Mouse (Mus musculus): ENCODE measurements at regions not wholly inside any gene's neighbourhood (a gene's known extent, or its start where the extent isn't known, plus 50 kb on each side); places are given as distances from the start of the nearest gene placed in this dataset.

DNA sequence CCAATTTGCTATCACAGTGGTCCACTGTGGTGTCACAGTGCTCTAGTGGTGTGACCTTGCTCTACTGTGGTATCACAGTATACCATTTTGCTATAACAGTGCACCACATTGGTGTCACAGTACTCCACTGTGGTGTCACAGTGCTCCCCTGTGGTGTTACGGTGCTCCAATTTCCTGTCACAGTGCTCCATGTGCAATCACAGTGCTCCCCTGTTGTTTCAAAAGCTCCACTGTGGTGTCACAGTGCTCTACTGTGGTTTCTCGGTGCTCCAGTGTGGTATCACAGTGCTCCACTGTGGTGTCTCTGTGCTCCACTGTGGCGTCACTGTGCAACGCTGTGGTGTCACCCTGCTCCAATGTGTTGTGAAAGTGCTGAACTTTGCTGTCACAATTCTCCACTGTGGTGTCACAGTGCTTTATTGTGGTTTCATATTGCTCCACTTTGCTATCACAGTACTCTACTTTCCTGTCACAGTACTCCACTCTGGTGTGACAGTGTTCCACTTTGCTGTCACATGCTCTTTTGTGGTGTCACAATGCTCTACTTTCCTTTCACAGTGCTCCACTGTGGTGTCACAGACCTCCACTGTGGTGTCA, 76.8 kb upstream of the Trpm1 start:
- no peak for DNase-seq (ENCODE audit: extremely low read depth, low read depth, low spot score)
- H3K9ac ChIP-seq (ENCODE audit: low read depth, low read length): no peak overlapping the region
- no peak for TF ChIP-seq POLR2A (IDR thresholded peaks at IDR 0.05; ENCODE audit: extremely low read depth, insufficient read depth, low read length)
- no peak for TF ChIP-seq CTCF (IDR thresholded peaks at IDR 0.05; ENCODE audit: low read depth, low read length)
- WGBS: 86% methylated on average over 4 of the region's 4 CpGs
- H3K79me2 ChIP-seq (ENCODE audit: control insufficient read depth, insufficient read depth, low read length): no peaks in the 10 kb centered on the region
- no peak overlapping the region for H3K4me3 ChIP-seq (ENCODE audit: insufficient read depth, low read depth, low read length)
- no peak overlapping the region for H3K27ac ChIP-seq (replicated peaks; ENCODE audit: insufficient read depth, low read depth, low read length)
- no peaks in the 10 kb centered on the region for H3K4me1 ChIP-seq (ENCODE audit: control insufficient read depth, insufficient read depth, low read length)
- no peaks in the 10 kb centered on the region for H3K27me3 ChIP-seq (ENCODE audit: control insufficient read depth, insufficient read depth, low read length)
- H3K36me3 ChIP-seq (ENCODE audit: control insufficient read depth, insufficient read depth, low read length): no peaks in the 10 kb centered on the region

DNA sequence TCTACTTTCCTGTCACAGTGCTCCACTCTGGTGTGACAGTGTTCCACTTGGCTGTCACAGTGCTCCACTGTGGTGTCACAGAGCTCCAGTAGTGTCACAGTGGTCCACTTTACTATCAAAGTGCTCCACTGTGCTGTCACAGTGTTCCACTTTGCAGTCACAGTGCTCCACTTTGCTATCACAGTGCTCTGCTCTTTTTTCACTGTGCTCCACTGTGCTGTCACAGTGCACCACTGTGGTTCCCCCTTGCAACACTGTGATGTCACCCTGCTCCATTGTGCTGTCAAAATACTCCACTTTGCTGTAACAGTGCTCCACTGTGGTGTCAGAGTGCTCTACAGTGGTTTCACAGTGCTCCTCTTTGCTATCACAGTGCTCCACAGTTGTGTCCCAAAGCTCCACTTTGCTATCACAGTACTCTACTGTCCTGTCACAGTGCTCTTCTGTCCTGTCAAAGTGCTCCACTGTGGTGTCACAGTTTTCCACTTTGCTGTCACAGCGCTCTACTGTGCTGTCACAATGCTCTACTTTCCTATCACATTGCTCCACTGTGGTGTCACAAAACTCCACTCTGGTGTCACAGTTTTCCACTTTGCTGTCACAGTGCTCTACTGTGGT, 77.8 kb upstream of the Trpm1 start:
- no peaks in the 10 kb centered on the region for H3K79me2 ChIP-seq (ENCODE audit: control insufficient read depth, insufficient read depth, low read length)

GRCm38 (mm10) chr7:64074661-64075234, 78.9 kb upstream of the Trpm1 start:
- no peaks in the 10 kb centered on the region for H3K36me3 ChIP-seq (ENCODE audit: control insufficient read depth, insufficient read depth, low read length)
- no peak for DNase-seq (ENCODE audit: extremely low read depth, low read depth, low spot score)
- 92% methylated on average over 4 of the region's 4 CpGs for WGBS

More for the DNA sequence above, 77.8 kb upstream of the Trpm1 start:
- H3K4me1 ChIP-seq (ENCODE audit: control insufficient read depth, insufficient read depth, low read length): no peaks in the 10 kb centered on the region
- no peak overlapping the region for H3K27ac ChIP-seq (replicated peaks; ENCODE audit: insufficient read depth, low read depth, low read length)
- no peak overlapping the region for H3K4me3 ChIP-seq (ENCODE audit: insufficient read depth, low read depth, low read length)
- H3K27me3 ChIP-seq (ENCODE audit: control insufficient read depth, insufficient read depth, low read length): no peaks in the 10 kb centered on the region
- DNase-seq (ENCODE audit: extremely low read depth, low read depth, low spot score): no peak
- H3K36me3 ChIP-seq (ENCODE audit: control insufficient read depth, insufficient read depth, low read length): no peaks in the 10 kb centered on the region
- no peak for TF ChIP-seq CTCF (IDR thresholded peaks at IDR 0.05; ENCODE audit: low read depth, low read length)
- no peak for TF ChIP-seq POLR2A (IDR thresholded peaks at IDR 0.05; ENCODE audit: extremely low read depth, insufficient read depth, low read length)
- WGBS: 95% methylated on average over 1 of the region's 1 CpGs
- H3K9ac ChIP-seq (ENCODE audit: low read depth, low read length): no peak overlapping the region

GRCm38 (mm10) chr7:64074186-64074585, 79.4 kb upstream of the Trpm1 start:
- no peaks in the 10 kb centered on the region for H3K79me2 ChIP-seq (ENCODE audit: control insufficient read depth, insufficient read depth, low read length)
- no peak overlapping the region for H3K9ac ChIP-seq (ENCODE audit: low read depth, low read length)
- WGBS: 83% methylated on average over 4 of the region's 4 CpGs
- TF ChIP-seq POLR2A (IDR thresholded peaks at IDR 0.05; ENCODE audit: extremely low read depth, insufficient read depth, low read length): no peak
- TF ChIP-seq CTCF (IDR thresholded peaks at IDR 0.05; ENCODE audit: low read depth, low read length): no peak
- H3K4me3 ChIP-seq (ENCODE audit: insufficient read depth, low read depth, low read length): no peak overlapping the region
- no peak for DNase-seq (ENCODE audit: extremely low read depth, low read depth, low spot score)
- no peak overlapping the region for H3K27ac ChIP-seq (replicated peaks; ENCODE audit: insufficient read depth, low read depth, low read length)
- no peaks in the 10 kb centered on the region for H3K36me3 ChIP-seq (ENCODE audit: control insufficient read depth, insufficient read depth, low read length)
- H3K27me3 ChIP-seq (ENCODE audit: control insufficient read depth, insufficient read depth, low read length): no peaks in the 10 kb centered on the region
- H3K4me1 ChIP-seq (ENCODE audit: control insufficient read depth, insufficient read depth, low read length): no peaks in the 10 kb centered on the region

More at GRCm38 (mm10) chr7:64074661-64075234, 78.9 kb upstream of the Trpm1 start:
- no peaks in the 10 kb centered on the region for H3K27me3 ChIP-seq (ENCODE audit: control insufficient read depth, insufficient read depth, low read length)
- no peak overlapping the region for H3K27ac ChIP-seq (replicated peaks; ENCODE audit: insufficient read depth, low read depth, low read length)
- no peak overlapping the region for H3K9ac ChIP-seq (ENCODE audit: low read depth, low read length)
- no peaks in the 10 kb centered on the region for H3K79me2 ChIP-seq (ENCODE audit: control insufficient read depth, insufficient read depth, low read length)
- H3K4me1 ChIP-seq (ENCODE audit: control insufficient read depth, insufficient read depth, low read length): no peaks in the 10 kb centered on the region
- H3K4me3 ChIP-seq (ENCODE audit: insufficient read depth, low read depth, low read length): no peak overlapping the region
- no peak for TF ChIP-seq CTCF (IDR thresholded peaks at IDR 0.05; ENCODE audit: low read depth, low read length)

DNA sequence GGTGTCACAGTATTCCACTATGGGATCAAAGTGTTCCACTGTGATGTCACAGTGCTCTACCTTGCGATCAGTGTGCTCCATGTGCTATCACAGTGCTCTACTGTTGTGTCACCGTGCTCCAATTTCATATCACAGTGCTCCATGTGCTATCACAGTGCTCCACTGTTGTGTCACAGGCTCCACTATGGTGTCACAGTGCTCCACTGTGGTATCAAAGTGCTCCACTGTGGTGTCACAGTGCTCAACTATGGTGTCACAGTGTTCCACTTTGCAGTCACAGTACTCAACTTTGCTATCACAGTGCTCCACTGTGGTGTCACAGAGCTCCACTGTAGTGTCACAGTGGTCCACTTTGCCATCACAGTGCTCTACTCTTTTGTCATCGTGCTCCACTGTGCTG, 79.9 kb upstream of the Trpm1 start:
- TF ChIP-seq POLR2A (IDR thresholded peaks at IDR 0.05; ENCODE audit: extremely low read depth, insufficient read depth, low read length) (no peak), CTCF (IDR thresholded peaks at IDR 0.05; ENCODE audit: low read depth, low read length) (no peak)
- DNase-seq (ENCODE audit: extremely low read depth, low read depth, low spot score): no peak
- WGBS: 88% methylated on average over 3 of the region's 3 CpGs
- no peak overlapping the region for H3K9ac ChIP-seq (ENCODE audit: low read depth, low read length)
- no peaks in the 10 kb centered on the region for H3K79me2 ChIP-seq (ENCODE audit: control insufficient read depth, insufficient read depth, low read length)
- no peaks in the 10 kb centered on the region for H3K36me3 ChIP-seq (ENCODE audit: control insufficient read depth, insufficient read depth, low read length)
- no peaks in the 10 kb centered on the region for H3K4me1 ChIP-seq (ENCODE audit: control insufficient read depth, insufficient read depth, low read length)
- no peak overlapping the region for H3K27ac ChIP-seq (replicated peaks; ENCODE audit: insufficient read depth, low read depth, low read length)
- H3K4me3 ChIP-seq (ENCODE audit: insufficient read depth, low read depth, low read length): no peak overlapping the region
- H3K27me3 ChIP-seq (ENCODE audit: control insufficient read depth, insufficient read depth, low read length): no peaks in the 10 kb centered on the region

GRCm38 (mm10) chr7:64070930-64071329, 82.7 kb upstream of the Trpm1 start:
- H3K36me3 ChIP-seq (ENCODE audit: control insufficient read depth, insufficient read depth, low read length): no peaks in the 10 kb centered on the region
- 91% methylated on average over 5 of the region's 5 CpGs for WGBS
- H3K4me3 ChIP-seq (ENCODE audit: insufficient read depth, low read depth, low read length): no peak overlapping the region
- H3K9ac ChIP-seq (ENCODE audit: low read depth, low read length): no peak overlapping the region
- no peak overlapping the region for H3K27ac ChIP-seq (replicated peaks; ENCODE audit: insufficient read depth, low read depth, low read length)
- no peak for DNase-seq (ENCODE audit: extremely low read depth, low read depth, low spot score)
- H3K4me1 ChIP-seq (ENCODE audit: control insufficient read depth, insufficient read depth, low read length): no peaks in the 10 kb centered on the region
- TF ChIP-seq CTCF (IDR thresholded peaks at IDR 0.05; ENCODE audit: low read depth, low read length): no peak
- TF ChIP-seq POLR2A (IDR thresholded peaks at IDR 0.05; ENCODE audit: extremely low read depth, insufficient read depth, low read length): no peak
- H3K79me2 ChIP-seq (ENCODE audit: control insufficient read depth, insufficient read depth, low read length): no peaks in the 10 kb centered on the region
- no peaks in the 10 kb centered on the region for H3K27me3 ChIP-seq (ENCODE audit: control insufficient read depth, insufficient read depth, low read length)

Data from liver, adult 2 months (tissue).